Comparison of ENCODE assay signal across 8 mouse cellular contexts in the genomic region with DNA sequence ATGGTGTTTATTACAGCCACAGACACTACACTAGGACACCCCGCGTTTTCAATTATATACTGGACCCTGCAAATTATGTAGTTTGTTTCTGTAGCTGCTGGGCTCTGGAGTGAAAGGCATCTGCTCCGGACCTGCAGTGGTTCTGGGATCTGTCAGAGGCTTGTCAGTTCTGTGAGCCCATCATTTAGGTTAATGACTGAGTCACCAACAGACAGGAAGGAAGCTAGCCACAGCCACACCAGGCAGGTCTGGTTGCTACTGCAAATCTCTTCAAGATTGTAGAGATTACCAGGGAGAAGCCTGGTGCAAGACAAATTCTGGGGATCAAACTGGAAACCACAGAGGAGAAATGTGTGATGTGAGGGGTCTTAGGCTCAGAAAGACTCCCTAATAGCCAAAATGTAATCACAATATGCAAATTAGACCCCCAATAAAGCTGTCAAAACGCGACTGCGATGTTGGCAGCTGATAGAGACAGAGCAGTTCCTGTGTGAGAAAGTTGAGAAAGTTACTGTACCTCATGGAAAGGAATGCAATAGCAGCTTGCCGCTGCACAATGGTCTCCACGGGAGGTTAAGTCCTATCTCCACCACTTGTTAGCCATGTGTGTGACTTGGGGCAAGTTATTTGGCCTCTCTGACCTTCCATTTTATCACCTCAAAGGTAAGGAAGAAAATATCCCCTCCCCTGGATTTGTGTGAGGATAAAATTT. TPM values are rescaled to one million over a fixed set of nuclear protein-coding genes. Genes with fewer than 3 reads are reported as not detected.
DNase-seq lines count a peak whose midpoint lies in the region; ATAC-seq and TF ChIP-seq lines count a peak whose summit lies in the region.
"Had no signal": no experiment of that assay in that cellular context is flagged by ENCODE, and none has a peak within 500 bp of the region (broad histone marks: within the 10 kb centered on the region; RNA-seq: fewer than 3 reads in every experiment).

No protein-coding gene starts in this region.

- TF ChIP-seq POLR2A in MEL (IDR thresholded peaks at IDR 0.05; ENCODE audit: control insufficient read depth in 1 of 2, insufficient read depth in 1 of 2, low read depth in 1 of 2, low read length in 2 of 2, poor library complexity in 1 of 2), result no peak

- no peaks in the 10 kb centered on the region for H3K27me3 ChIP-seq in intestine, embryonic 14.5 days (replicated peaks; ENCODE audit: control insufficient read depth, insufficient read depth, low read length)
- no peaks in the 10 kb centered on the region for H3K27me3 ChIP-seq in intestine, embryonic 16.5 days (replicated peaks; ENCODE audit: control insufficient read depth, insufficient read depth, low read length)
- H3K27me3 ChIP-seq in MEL (ENCODE audit: control insufficient read depth in 1 of 2, insufficient read depth in 2 of 2, low read length in 2 of 2), result no peaks in the 10 kb centered on the region
- no peaks in the 10 kb centered on the region for H3K27me3 ChIP-seq in liver, embryonic 13.5 days

- no peak for ATAC-seq in intestine, embryonic 14.5 days (replicated peaks; ENCODE audit: low FRiP score, low TSS enrichment, low read depth)
- ATAC-seq in intestine, embryonic 16.5 days, result no peak
- ATAC-seq in common myeloid progenitor, adult 5-6 weeks (replicated peaks; ENCODE audit: low read depth, poor library complexity, severe bottlenecking), result peak; percentile 48
- ATAC-seq in liver, embryonic 13.5 days (ENCODE audit: low read depth), result no peak

- no peaks in the 10 kb centered on the region for H3K79me2 ChIP-seq in MEL (ENCODE audit: control insufficient read depth, insufficient read depth, low read length, poor library complexity)

- no peak overlapping the region for H3K4me2 ChIP-seq in intestine, embryonic 14.5 days (ENCODE audit: low read length)
- H3K4me2 ChIP-seq in intestine, embryonic 16.5 days (ENCODE audit: low read depth, low read length), result no peak overlapping the region
- no peak overlapping the region for H3K4me2 ChIP-seq in liver, embryonic 13.5 days

- peak in 1 of 2 experiments; percentile 27; a peak in 2 of 4 replicates for TF ChIP-seq EP300 in MEL (IDR thresholded peaks at IDR 0.05; ENCODE audit: low read depth in 1 of 2, low read length in 2 of 2)

- TF ChIP-seq RAD21 in MEL (IDR thresholded peaks at IDR 0.05; ENCODE audit: low read depth, low read length), result no peak

- no peak overlapping the region for H3K4me3 ChIP-seq in intestine, embryonic 14.5 days (ENCODE audit: low read depth, low read length)
- no peak overlapping the region for H3K4me3 ChIP-seq in intestine, embryonic 16.5 days (ENCODE audit: low read length)
- no peak overlapping the region for H3K4me3 ChIP-seq in MEL (ENCODE audit: control insufficient read depth in 1 of 2, insufficient read depth in 1 of 2, low read depth in 2 of 2, low read length in 2 of 2)
- H3K4me3 ChIP-seq in liver, embryonic 13.5 days (replicated peaks), result no peak overlapping the region

- H3K4me1 ChIP-seq in intestine, embryonic 14.5 days (replicated peaks; ENCODE audit: control insufficient read depth, insufficient read depth, low read length), result peaks cover 51% of the 10 kb centered on the region
- peaks cover 32% of the 10 kb centered on the region for H3K4me1 ChIP-seq in intestine, embryonic 16.5 days (ENCODE audit: control insufficient read depth, insufficient read depth, low read length)
- H3K4me1 ChIP-seq in MEL (ENCODE audit: control insufficient read depth in 1 of 2, insufficient read depth in 2 of 2, low read length in 2 of 2), result peaks cover 2 to 17% of the 10 kb centered on the region in 2 experiments; a peak in 2 of 4 replicates
- H3K4me1 ChIP-seq in liver, embryonic 13.5 days (replicated peaks), result peaks cover 54% of the 10 kb centered on the region

- TF ChIP-seq CTCF in MEL (IDR thresholded peaks at IDR 0.05 in 2 of 3, conservative IDR thresholded peaks at IDR 0.05 in 1 of 3; ENCODE audit: control insufficient read depth in 1 of 3, insufficient read depth in 1 of 3, low read depth in 2 of 3, low read length in 3 of 3, poor library complexity in 1 of 3, severe bottlenecking in 1 of 3), result no peak

- no peak for DNase-seq in intestine, embryonic 14.5 days (ENCODE audit: low spot score)
- peak; percentile 35 for DNase-seq in MEL (ENCODE audit: low read depth, low spot score)
- no peak for DNase-seq in liver, embryonic 13.5 days
- no peak for DNase-seq in cerebellum, postnatal 4 days (ENCODE audit: low spot score in 2 of 2)
- DNase-seq in ovary, adult 18-20 months (ENCODE audit: low spot score), result no peak

- no peaks in the 10 kb centered on the region for H3K36me3 ChIP-seq in intestine, embryonic 14.5 days (ENCODE audit: control insufficient read depth, insufficient read depth, low read length)
- H3K36me3 ChIP-seq in intestine, embryonic 16.5 days (ENCODE audit: control insufficient read depth, insufficient read depth, low read length), result no peaks in the 10 kb centered on the region
- H3K36me3 ChIP-seq in MEL (ENCODE audit: control insufficient read depth in 1 of 2, insufficient read depth in 2 of 2, low read length in 2 of 2), result no peaks in the 10 kb centered on the region; a peak in 1 of 4 replicates
- no peaks in the 10 kb centered on the region for H3K36me3 ChIP-seq in liver, embryonic 13.5 days

- H3K9me3 ChIP-seq in intestine, embryonic 14.5 days (ENCODE audit: control insufficient read depth, low read length), result no peaks in the 10 kb centered on the region
- no peaks in the 10 kb centered on the region for H3K9me3 ChIP-seq in intestine, embryonic 16.5 days (ENCODE audit: control insufficient read depth, low read length)
- no peaks in the 10 kb centered on the region for H3K9me3 ChIP-seq in MEL (replicated peaks; ENCODE audit: insufficient read depth, low read length)
- no peaks in the 10 kb centered on the region for H3K9me3 ChIP-seq in liver, embryonic 13.5 days (replicated peaks)

- H3K27ac ChIP-seq in intestine, embryonic 14.5 days (ENCODE audit: low read depth), result peak overlapping the region; percentile 47; the same call in 1 of the 2 replicates
- H3K27ac ChIP-seq in intestine, embryonic 16.5 days (ENCODE audit: low read length), result no peak overlapping the region
- H3K27ac ChIP-seq in MEL (ENCODE audit: control insufficient read depth, low read depth, low read length), result no peak overlapping the region
- H3K27ac ChIP-seq in liver, embryonic 13.5 days, result peak overlapping the region; percentile 6; the same call in 1 of the 2 replicates

- 11% methylated on average over 8 of the region's 8 CpGs for WGBS in intestine, embryonic 14.5 days
- 27% methylated on average over 8 of the region's 8 CpGs for WGBS in intestine, embryonic 16.5 days
- 14% methylated on average over 8 of the region's 8 CpGs for WGBS in liver, embryonic 13.5 days (ENCODE audit: insufficient replicate concordance)

- no peak overlapping the region for H3K9ac ChIP-seq in intestine, embryonic 14.5 days (ENCODE audit: low read length)
- H3K9ac ChIP-seq in intestine, embryonic 16.5 days (ENCODE audit: low read depth, low read length), result no peak overlapping the region
- H3K9ac ChIP-seq in MEL (ENCODE audit: control insufficient read depth, low read depth, low read length, poor library complexity, severe bottlenecking), result no peak overlapping the region
- no peak overlapping the region for H3K9ac ChIP-seq in liver, embryonic 13.5 days

TF ChIP-seq in MEL, 35 proteins besides CTCF, POLR2A, EP300 and RAD21:
- peak; percentile 9; the same call in 1 of the 2 replicates for TF ChIP-seq MYB (IDR thresholded peaks at IDR 0.05; ENCODE audit: low read depth, low read length)
- peak; percentile 60; the same call in 1 of the 2 replicates for TF ChIP-seq RCOR1 (IDR thresholded peaks at IDR 0.05; ENCODE audit: low read depth, low read length)
- TF ChIP-seq GATA1 (IDR thresholded peaks at IDR 0.05; ENCODE audit: low read depth, low read length), result peak; percentile 6; the same call in 1 of the 2 replicates
- TF ChIP-seq MXI1 (IDR thresholded peaks at IDR 0.05; ENCODE audit: low read depth, low read length), result no peak
TF ChIP-seq in MEL: peak in this region for 3.

RNA-seq across cellular contexts. Expression of a gene that starts 22.1 kb away (rescaled TPM):
- polyA plus RNA-seq in intestine, embryonic 14.5 days (2014; fragmentation: Nextera tagmentation; extraction: Ambion mirVana), result 58.3 and 63.4 TPM in 2 replicates
- 67.0 and 68.5 TPM in 2 replicates for polyA plus RNA-seq in intestine, embryonic 16.5 days (2015; fragmentation: Nextera tagmentation; extraction: Ambion mirVana)
- 19.8 and 23.5 TPM in 2 replicates for total RNA-seq in MEL (2012; rRNA removed)
- 10 to 100 TPM; 30.5 to 39.1 TPM for polyA plus RNA-seq in MEL (2012; ENCODE audit: insufficient read depth in 1 of 2, insufficient read length in 2 of 2, low read depth in 1 of 2, low replicate concordance in 2 of 2, missing spikeins in 1 of 2)
- total RNA-seq in common myeloid progenitor, adult 5-6 weeks (2017), result 6.2 and 35.8 TPM in 2 replicates
- polyA plus RNA-seq in liver, embryonic 13.5 days (2015; fragmentation: Nextera tagmentation; extraction: Ambion mirVana), result 30.8 and 32.6 TPM in 2 replicates

RNA-seq across cellular contexts. Expression of a gene that starts 33.2 kb away (rescaled TPM):
- polyA plus RNA-seq in intestine, embryonic 14.5 days (2014; fragmentation: Nextera tagmentation; extraction: Ambion mirVana), result 1.7 and 3.4 TPM in 2 replicates
- 0.72 and 0.99 TPM in 2 replicates for polyA plus RNA-seq in intestine, embryonic 16.5 days (2015; fragmentation: Nextera tagmentation; extraction: Ambion mirVana)
- total RNA-seq in MEL (2012; rRNA removed), result not detected in 2 replicates
- not detected for polyA plus RNA-seq in MEL (2012; ENCODE audit: insufficient read depth in 1 of 2, insufficient read length in 2 of 2, low read depth in 1 of 2, low replicate concordance in 2 of 2, missing spikeins in 1 of 2)
- total RNA-seq in common myeloid progenitor, adult 5-6 weeks (2017), result not detected in 2 replicates
- 0.20 and 0.53 TPM in 2 replicates for polyA plus RNA-seq in liver, embryonic 13.5 days (2015; fragmentation: Nextera tagmentation; extraction: Ambion mirVana)
- polyA plus RNA-seq: spleen, adult 2 months had no signal

RNA-seq across cellular contexts. Expression of a gene that starts 49.1 kb away (rescaled TPM):
- polyA plus RNA-seq in intestine, embryonic 14.5 days (2014; fragmentation: Nextera tagmentation; extraction: Ambion mirVana), result 14.1 and 15.9 TPM in 2 replicates
- 5.7 and 5.9 TPM in 2 replicates for polyA plus RNA-seq in intestine, embryonic 16.5 days (2015; fragmentation: Nextera tagmentation; extraction: Ambion mirVana)
- total RNA-seq in MEL (2012; rRNA removed), result 7.7 and 8.4 TPM in 2 replicates
- 1 to 10 TPM in 1 of 2 experiments, not detected in 1; 9.2 TPM for polyA plus RNA-seq in MEL (2012; ENCODE audit: insufficient read depth in 1 of 2, insufficient read length in 2 of 2, low read depth in 1 of 2, low replicate concordance in 2 of 2, missing spikeins in 1 of 2)
- 24.9 and 26.6 TPM in 2 replicates for total RNA-seq in common myeloid progenitor, adult 5-6 weeks (2017)
- polyA plus RNA-seq in liver, embryonic 13.5 days (2015; fragmentation: Nextera tagmentation; extraction: Ambion mirVana), result 2.1 and 2.7 TPM in 2 replicates

RNA-seq across cellular contexts. Expression of a gene that starts 56.8 kb away (rescaled TPM):
- 40.0 and 46.4 TPM in 2 replicates for polyA plus RNA-seq in intestine, embryonic 14.5 days (2014; fragmentation: Nextera tagmentation; extraction: Ambion mirVana)
- polyA plus RNA-seq in intestine, embryonic 16.5 days (2015; fragmentation: Nextera tagmentation; extraction: Ambion mirVana), result 33.0 and 34.9 TPM in 2 replicates
- not detected in 2 replicates for total RNA-seq in MEL (2012; rRNA removed)
- polyA plus RNA-seq in MEL (2012; ENCODE audit: insufficient read depth in 1 of 2, insufficient read length in 2 of 2, low read depth in 1 of 2, low replicate concordance in 2 of 2, missing spikeins in 1 of 2), result not detected
- 0.14 and 1.8 TPM in 2 replicates for total RNA-seq in common myeloid progenitor, adult 5-6 weeks (2017)
- polyA plus RNA-seq in liver, embryonic 13.5 days (2015; fragmentation: Nextera tagmentation; extraction: Ambion mirVana), result 10.4 and 12.4 TPM in 2 replicates

Comparison
In these comparisons a context has a peak if more than half of its experiments do, and no peak if none do; other contexts are left out.
1. H3K27ac ChIP-seq: peak in intestine, embryonic 14.5 days (single experiment) and liver, embryonic 13.5 days (single experiment); none in intestine, embryonic 16.5 days (single experiment) and MEL (single experiment).